Mouse (Mus musculus) adrenal gland, adult 8-10 months (tissue): ENCODE measurements around the gene Slc16a10. TPM values are rescaled to one million over a fixed set of nuclear protein-coding genes. Genes with fewer than 3 reads are reported as not detected.
A peak's percentile ranks its signal among the peaks of the same experiment; 100 is the strongest.

Experiments used
- DNase-seq: peaks from one replicate; pipeline ENCODE4 v3.0.0; 2022
- total RNA-seq, 4 experiments: library from RNA; stranded (reverse); gene quantifications; 2 replicates each; pipeline ENCODE4 v1.2.4; 2022

Gene Slc16a10
- total RNA-seq, result 10 to 100 TPM; 11.2 to 17.4 (median 15.0) TPM

DNA sequence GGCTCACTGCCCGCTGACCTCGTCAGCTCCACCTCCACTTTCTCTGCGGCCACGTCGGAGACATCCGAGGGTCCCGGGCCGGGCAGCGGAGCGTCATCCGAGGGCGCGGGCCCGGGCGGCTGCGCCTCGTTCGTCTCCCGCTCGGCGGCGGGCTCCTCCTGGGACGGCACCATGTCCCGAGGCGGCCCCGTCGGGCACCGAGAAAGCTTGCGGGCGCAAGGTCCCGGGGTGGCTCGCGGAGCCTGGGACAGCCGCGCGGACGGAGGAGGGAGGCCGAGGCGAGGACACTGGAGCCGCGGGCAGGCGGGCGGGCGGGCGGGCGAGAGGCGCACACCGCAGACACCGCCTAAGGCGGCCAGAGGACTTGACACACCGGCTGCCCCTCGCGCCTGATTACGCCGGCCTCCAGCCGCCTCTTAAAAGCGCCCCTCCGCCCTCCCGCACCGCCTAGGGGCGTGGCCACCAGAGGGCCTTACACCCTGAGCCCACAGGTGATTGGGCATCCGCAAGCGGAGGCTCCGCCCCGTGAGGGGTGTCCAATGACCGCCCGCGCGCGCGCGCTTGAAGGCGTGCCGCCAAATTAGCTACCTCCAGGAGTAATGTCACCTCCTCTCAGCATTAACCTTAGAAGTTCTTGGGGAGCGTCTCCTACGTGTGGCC, at the start of gene Slc16a10:
Gene Slc16a10 (minus strand): TSS at position 395 of the 660 bp plus-strand sequence.
- peak; percentile 95 for DNase-seq

DNA sequence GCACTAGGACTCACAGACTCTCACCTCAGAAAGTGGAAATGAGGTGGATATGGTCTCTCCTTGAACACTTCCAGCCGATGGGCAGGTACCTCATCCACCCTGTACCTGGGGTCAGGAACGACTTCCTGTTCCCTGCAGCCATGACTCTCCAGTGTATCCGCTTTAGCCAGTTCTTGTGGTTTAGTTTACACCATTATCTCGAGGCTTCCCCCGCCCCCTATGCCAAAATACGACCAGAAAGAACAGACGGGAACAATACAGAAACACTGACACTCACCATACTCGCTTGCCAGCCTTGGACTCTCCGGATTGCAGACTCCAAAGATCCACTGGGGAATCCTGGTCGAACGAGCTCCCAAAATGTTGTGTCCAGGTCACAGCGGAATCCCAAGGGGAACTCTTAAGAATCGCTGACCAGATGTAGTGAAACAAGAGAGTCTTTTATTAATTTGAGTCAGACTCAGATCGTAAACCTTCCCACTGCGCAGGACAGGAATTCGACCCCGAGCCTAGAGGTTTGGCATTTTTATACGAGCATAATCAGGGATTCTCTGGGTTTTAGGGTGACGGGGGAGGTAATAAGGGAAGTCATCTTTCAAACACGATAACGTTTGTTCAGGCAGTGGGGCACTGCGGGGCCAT, 49.4 kb upstream of the Slc16a10 start:
- DNase-seq, result no peak

DNA sequence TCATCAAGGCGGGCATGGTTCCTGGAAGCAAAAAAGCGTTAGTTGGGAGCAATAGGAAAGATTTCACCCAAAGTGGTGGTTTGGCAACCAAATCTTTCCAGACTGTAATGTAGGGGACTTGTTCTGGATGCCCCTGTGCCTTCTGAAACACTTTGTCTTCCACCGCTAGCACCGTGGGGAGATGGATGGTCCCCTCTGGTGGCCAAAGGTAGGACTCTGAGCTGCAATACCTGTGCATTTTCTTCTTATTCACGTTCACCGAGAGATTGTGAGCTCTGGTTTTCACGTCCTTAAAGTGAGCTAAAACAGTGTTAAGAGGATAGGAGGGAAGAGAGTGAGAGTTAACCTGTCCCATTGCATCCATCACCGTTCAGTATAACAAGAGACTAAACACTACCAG, 48.8 kb upstream of the Slc16a10 start:
- DNase-seq, result no peak

DNA sequence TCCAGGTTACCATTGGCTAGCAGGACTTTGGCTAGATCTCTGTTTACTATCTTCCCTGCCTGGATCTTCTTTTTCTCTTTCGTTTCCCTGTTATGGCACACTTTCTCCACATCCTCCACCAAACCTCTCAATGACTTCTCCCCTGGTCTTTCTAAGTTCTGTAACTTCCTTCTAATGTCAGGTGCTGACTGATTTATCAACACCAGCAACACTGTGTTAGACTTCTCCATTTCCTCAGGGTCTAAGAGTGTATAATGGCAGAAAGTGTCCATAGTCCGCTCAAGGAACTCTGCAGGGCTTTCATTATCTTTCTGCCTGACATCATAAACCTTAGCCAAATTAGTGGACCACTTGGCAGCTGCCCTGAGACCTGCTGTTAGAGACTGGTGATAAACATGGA, 47.6 kb upstream of the Slc16a10 start:
- no peak for DNase-seq

DNA sequence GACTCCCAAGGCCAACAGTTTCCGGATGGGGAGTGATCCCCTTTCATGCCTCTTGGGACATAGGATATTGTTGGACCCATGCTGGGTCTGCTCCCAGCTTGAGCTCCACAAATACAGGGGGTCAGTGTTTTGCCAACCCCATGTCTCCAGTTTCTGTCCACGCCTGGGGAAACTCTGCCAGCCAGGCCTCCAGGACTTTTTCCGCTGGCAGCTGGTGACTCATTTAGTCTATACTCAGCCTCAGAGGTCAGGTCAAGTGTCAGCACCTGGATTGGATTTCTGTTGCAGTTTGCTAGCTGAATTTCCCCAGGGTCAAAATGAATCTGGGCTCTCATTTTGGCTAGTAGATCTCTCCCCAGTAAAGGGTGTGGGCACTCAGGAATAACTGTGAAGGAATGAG, 46.8 kb upstream of the Slc16a10 start:
- DNase-seq, result no peak

DNA sequence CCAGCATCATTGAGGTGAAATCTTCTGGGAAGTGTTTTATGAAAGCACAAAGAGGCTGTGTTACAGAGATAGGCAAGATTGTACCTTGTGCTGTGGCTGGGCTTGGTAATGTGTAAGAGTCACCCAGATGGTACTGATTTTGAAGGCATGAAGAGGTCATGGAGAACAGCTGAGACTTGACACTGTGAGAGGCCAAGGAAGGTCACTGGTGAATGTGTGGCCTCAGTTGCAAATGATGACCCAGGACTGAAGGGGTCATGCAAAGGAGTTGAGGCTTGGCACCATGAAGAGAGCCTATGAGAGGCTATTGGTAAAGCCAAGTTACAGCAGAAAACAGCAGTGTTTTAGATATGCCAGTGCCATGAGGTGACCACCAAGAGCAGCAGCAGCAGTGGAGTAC, 43.9 kb upstream of the Slc16a10 start:
- no peak for DNase-seq

DNA sequence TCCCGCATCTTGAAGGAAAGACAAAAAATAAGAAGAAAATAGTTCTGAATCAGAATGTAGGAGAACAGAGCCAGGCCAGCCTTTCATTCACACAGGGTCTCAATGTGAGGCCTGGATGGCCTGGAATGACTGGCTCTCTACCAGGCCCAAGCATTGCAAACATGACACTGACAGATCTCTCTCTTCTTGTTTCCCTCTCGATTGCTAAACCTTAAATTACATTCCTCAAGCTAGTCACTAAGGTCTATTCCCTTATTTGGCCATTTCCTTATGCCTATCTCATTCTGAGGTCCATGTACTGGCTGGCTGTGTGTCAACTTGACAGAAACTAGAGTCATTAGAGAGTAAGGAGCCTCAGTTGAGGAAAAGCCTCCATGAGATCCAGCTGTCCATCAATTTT, 38.0 kb upstream of the Slc16a10 start:
- DNase-seq, result no peak

DNA sequence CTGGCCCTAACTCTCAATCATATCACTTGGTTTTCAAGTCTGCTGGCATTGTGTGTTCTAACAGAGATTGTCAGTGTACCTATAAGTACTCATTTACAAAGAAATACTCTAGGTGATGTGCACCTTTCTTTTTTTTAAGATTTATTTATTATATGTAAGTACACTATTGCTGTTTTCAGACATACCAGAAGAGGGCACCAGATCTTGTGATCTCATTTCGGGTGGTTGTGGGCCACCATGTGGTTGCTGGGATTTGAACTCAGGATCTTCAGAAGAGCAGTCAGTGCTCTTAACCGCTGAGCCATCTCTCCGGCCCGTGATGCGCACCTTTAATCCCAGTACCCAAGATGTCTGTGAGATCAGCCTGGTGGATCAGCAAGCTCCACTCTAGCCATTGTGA, 37.1 kb upstream of the Slc16a10 start:
- no peak for DNase-seq

DNA sequence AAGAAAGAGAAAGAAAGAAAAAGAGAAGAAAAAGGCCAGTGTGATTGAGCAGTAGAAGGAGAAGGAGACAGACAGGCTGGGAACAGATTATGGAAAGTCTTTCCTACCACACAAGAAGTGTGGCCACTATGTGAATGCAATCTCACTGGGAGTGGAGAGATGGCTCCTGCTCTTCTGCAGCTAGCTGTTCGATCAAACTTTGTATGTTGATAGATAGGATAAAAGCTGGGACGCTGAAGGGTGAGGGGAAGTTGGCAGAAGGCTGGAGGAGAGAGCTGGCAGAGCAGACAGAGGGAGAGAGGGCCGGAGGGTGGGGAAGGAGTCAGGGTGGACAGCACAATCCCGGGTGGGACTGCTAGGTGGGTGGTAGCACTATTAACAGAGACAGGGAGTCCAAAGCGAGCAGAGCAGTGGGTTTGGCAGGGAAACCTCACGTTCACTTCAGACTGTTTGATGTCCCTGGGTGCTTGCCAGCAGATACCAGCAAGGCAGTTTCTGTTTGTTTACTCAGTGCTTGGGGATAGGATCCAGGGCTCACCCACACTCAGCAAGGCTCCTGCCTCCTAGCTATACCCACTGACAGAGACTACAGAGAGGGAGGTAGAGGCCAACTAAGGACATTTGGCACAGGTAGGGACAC, 35.4 kb upstream of the Slc16a10 start:
- peak; percentile 43 for DNase-seq

DNA sequence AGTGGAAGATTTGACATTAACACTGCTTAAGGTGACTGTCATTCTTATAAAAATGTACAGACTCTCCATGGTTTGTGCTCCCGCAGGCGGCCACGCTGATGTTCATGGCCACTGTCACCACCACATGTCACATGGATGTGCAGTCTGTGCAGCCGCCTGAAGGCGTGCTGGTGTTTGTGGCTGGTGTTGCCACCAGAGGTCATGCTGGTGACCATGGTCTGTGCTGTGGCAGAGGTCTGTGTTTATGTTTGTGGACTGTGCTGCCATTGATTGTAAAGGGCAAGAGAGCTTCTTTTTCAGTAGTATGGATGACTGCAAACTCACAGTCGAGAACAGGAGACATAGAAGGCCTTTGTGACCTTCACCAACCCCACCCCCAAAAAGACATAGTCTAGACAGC, 30.1 kb upstream of the Slc16a10 start:
- no peak for DNase-seq

DNA sequence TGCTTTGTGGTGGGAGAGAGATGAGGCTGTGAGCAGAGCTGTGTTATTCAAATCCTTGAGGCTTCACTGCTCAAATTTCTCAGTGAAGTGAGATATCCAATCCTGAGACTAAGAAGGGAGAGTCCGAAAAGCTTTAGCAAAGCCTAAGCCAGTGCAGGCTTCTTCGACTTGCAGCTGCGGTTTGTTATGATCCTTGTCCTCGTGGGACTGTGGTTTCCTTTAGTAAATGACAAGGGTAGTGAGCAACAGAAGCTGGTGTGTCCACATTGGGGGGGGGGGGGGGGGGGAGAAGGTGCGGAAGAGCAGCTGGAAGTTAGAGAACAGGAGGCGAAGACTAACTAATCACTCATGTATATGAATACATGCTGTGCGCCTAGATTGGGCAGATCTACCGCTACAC, 29.2 kb upstream of the Slc16a10 start:
- no peak for DNase-seq

DNA sequence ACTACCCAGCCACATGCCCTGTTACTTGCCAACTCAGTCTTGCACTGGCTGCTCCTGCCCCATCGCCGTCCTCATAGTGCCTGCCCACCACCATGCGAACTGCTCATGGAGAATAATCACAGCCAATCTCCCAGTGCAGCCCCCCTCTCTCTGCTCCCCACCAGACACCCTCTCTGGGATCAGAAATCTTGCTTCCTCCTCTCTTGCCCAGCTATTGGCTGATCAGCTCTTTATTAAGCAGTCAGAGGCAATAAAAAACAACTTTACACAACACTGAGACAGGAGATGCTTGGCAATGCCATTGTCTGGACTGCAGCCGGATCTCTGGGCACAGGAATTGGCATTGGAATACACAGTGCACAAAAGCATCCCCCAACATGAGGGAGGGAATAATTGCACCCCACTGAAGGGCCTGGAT, 28.1 kb upstream of the Slc16a10 start:
- DNase-seq, result no peak

DNA sequence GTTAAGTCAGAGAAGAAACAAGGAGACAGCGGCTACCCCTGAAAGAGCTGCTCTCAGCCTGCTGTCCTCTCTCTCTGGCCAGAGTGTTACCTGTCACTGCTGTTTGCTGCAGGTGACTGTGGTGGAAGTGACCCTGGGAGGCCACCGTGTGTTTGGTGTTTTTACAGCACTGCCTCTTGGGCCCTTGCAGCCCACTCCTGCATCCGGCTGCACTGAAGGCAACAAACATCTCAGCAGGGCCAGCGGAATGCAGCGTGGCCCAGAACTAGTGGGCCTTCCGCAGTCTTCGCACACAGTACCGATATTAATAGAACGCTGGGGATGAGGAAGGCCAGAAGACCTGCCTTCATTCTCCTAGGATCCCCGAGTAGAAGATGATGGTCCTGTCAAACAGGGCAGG, 27.5 kb upstream of the Slc16a10 start:
- DNase-seq, result no peak

DNA sequence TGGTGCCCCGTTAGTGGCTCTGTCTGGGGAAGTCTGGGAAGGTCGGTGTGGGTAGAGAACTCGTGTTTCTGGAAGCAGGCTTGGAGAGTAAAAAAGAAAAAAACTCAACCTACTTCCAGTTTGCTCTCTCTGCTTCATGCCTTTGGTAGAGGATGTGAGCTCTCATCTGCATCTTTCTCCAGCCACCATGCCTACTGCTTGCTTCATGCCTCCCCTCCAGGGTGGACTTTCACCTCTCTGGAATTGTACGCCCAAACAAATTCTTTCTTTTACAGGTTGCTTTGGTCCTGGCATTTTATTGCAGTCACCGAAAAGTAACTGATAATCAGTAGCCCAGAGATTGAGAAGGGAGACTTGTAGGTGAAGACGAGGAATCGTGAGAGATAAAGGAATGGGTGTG, 27.0 kb upstream of the Slc16a10 start:
- no peak for DNase-seq

DNA sequence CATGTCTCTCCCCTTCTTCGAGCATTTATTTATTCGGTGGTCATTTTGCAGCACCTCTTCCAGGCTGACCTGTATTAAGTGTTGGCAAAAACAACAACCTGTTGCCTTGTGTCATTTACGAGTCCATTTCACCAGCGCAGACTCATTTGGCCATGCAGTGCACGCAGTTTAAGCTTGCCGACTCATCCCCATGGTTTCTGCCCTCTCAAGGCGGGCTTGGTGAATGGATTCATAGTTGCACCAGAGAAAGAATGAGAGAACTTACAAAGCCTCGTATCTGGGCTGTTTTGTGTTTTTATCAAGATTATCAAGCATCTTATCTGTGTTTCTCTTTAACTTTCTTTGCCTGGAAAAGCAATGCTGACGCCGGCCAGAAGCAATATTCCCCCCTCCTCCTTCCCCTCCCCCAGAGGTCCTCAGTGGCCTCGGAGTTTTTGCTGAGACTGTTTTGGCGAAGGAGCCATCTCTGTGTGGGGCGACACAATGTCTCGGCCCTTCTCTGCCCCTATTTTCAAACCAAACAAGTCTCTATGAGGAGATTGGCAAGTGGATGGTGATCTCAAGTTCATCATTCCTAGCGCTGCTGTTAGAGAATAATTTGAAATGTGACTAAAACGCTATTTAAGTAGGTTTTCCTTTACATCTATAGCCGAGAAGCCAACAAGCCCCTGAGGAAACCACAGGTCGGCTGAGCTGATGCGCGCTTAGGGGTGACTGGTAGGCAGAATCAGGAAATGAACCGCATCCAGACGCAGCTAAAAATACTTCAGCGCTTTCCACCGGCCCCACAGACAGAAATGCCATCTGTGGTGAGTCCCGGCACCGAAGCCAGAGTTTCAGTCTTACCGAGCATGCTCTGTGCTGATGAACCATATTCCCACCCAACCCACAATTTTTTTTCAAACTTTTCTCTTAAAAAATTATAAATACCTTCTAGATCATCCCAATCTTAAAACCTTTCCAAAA, 22.6 kb upstream of the Slc16a10 start:
- no peak for DNase-seq

DNA sequence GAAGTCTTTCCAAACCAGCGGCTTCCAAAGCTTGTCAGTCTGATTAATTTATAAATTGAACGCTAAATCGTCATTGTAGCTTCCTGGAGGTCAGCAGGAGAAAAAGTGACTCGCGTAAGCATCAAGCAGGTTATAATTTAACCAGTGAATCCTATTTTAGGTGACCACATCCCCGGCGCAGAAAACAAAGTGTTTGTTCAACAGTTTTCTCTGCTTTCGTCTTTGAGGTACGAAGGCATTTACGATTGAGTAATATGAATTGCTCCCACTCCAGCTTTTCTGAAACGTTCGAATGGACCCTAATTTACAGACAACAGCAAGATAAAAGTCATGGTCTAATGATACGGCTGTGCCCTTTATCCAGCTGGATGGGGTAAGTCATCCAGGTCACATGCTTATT, 21.9 kb upstream of the Slc16a10 start:
- DNase-seq, result no peak

DNA sequence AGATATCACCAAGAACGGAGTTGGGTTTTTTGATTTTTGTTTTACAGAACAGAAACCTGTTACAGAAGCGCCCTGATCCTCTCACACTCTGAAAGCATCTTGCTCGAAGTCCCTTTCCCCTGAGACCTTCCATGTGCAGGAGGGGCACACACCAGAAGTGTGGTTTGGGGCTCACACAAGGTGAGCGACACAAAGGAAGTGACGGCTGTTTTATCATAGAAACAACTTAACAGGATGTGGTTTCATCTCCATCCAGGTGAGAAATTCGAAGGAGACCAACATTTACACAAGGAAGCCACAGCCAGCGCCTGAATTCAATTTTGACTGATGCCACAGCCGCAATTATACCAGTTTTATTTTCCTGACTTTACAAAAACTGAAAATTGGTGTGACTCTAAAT, 21.3 kb upstream of the Slc16a10 start:
- no peak for DNase-seq

DNA sequence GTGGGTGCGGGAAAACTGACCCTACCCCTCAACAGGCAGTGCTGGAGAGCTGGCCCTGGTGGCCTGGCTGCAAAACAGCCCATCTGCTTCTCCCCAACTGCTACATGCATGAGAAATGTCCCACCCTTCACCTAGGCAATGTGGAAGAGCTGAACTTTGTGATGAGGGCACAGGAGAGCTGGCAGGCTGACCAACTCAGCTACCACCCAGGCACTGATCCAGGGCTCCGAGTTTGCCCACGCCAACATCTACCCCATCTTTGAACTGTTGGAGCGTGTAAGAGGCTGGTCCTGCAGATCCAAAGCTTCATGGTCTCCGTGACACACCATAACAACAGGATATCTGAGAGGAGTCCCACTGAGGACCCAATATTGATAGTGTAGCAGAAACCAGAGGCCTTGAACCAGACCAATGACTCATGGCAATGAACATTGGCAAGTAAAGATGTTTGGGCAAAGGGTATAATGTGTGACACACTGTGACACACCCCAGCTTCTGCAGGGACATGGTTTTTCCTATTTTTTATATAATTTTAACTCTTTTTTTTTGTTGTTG, 19.7 kb upstream of the Slc16a10 start:
- no peak for DNase-seq

DNA sequence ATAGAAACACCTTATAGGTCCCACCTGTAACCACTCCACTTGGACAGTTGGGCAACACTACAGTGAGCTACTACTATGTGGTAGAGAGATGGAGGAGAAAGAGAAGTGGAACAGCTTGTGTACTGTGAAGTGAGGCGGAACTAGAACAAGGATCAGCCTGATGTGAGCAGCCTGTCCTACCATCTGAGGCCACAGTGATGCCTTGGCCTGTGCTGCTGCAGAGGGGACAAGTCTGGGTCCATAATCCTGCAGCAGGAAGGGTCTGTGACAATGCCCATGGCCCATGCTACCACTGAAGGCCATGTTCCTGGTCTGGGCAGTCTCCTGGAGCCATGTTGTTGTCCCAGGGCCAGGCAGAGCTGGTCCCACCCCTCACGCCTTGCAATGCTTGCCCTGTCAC, 19.2 kb upstream of the Slc16a10 start:
- no peak for DNase-seq

DNA sequence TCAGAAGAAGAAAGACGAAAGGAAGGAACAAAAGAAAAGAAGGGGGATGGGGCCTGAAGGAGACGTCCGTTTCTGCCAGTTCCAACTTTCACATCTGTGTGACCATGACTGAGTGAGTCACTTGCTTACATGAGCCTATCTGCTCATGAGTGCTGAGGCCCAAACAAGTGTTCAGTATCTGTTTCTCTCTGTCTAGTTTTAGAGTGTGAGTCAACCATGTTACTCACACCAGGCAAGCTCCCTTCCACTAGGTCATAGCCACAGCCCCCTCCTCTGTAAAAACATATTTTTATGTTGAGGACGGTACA, 10.4 kb upstream of the Slc16a10 start:
- no peak for DNase-seq

DNA sequence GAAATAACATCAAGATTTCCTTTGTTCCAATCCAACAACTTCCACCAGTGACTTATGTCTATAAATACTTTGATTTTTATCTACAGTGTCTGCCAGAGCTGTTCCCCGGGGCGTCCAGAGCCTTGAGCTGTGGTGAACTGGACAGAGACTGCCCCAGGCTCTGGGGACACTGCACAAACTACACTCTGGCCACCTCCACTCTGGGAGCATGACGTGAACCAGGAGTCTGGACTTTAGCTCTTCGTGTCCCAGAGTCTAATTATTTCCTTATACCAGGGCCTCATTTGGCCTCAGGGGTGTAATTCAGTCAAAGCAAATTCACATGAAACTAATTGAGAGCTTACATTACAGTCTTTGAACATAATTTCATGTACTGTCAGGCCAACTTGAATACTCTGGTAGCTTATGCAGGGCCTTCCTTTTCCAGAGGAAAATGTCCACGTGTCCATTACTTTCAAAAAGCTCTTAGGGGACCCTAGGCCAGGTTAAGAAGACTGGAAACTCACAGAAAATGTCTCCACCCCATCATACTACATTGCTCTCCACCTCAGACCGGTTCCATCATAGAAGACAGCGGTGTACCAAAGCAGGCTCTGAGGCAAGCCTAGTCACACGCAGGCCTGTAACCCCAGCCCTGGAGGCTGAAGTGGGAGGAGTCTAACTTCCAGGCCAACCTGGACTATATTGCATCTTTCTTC, 9.9 kb upstream of the Slc16a10 start:
- DNase-seq, result no peak

DNA sequence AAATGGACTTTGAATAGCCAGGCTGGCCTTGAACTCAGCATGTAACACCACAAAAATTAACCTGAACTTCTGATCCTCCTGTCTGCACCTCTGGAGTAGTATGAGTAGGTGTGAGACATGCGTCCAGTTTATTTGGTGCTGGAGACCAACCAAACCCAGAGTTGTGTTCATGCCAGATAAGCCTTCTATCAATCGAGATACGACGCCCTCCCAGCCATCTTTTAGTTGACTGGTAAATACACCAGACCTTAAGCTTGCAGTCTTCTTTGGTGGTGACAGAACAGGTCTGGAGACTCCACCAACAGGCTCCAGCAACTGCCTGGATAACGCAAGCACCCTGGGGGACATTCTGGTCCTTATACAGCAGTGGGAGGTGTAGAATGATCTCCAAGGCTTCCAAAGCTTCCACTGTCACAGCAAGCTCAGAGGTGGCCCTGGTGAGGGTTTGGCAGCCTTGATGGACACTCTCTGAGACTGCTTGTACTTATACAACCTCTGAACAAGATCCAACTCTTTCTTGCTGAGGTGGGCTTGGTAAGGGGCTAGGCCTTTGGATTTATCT, 7.6 kb upstream of the Slc16a10 start:
- DNase-seq, result no peak
